Mouse (Mus musculus): Measurements from ENCODE around the gene Atp6v1e2.

GRCm38 (mm10) chr17:86942112-86942511 is 5.6 kb downstream of the Atp6v1e2 start:
- no peak for TF ChIP-seq POLR2A (IDR thresholded peaks at IDR 0.05; ENCODE audit: insufficient read depth, low read length)
- no peak for TF ChIP-seq CTCF (IDR thresholded peaks at IDR 0.05; ENCODE audit: low read depth, low read length)
